Mouse (Mus musculus): ENCODE data around the gene Wwox. TPM values are rescaled to one million over a fixed set of nuclear protein-coding genes. Genes with fewer than 3 reads are reported as not detected.

Gene Wwox
- polyA plus RNA-seq, 2 experiments: 2.5 to 2.6 TPM

- H3K9ac ChIP-seq (replicated peaks): no peak overlapping the region
- ATAC-seq (ENCODE audit: insufficient read depth) (no peak), DNase-seq (ENCODE audit: low read depth in 3 of 3, low spot score in 3 of 3) (peak; percentile 37 to 45 (median 38))
- no peaks in the 10 kb centered on the region for H3K36me3 ChIP-seq (replicated peaks; ENCODE audit: control insufficient read depth, insufficient read depth, low read depth)
- H3K27me3 ChIP-seq (ENCODE audit: control insufficient read depth, insufficient read depth, low read length): no peaks in the 10 kb centered on the region
- H3K4me2 ChIP-seq (ENCODE audit: low read depth): no peak overlapping the region
- H3K27ac ChIP-seq: no peak overlapping the region
- 54% methylated on average over 31 of the region's 31 CpGs for WGBS (ENCODE audit: insufficient replicate concordance)
- H3K9me3 ChIP-seq (ENCODE audit: control insufficient read depth, low read length): no peaks in the 10 kb centered on the region
- TF ChIP-seq EP300 (IDR thresholded peaks at IDR 0.05; ENCODE audit: low read depth): no peak
- TF ChIP-seq CTCF (IDR thresholded peaks at IDR 0.05; ENCODE audit: low read depth): peak; percentile 79
- H3K4me1 ChIP-seq (replicated peaks; ENCODE audit: control insufficient read depth in 2 of 2, insufficient read depth in 2 of 2, low read length in 1 of 2): peaks cover 0 to 6% of the 10 kb centered on the region in 2 experiments; a peak in 1 of 4 replicates
- H3K4me3 ChIP-seq (ENCODE audit: insufficient read depth in 1 of 2, low read depth in 2 of 2, low read length in 2 of 2): no peak overlapping the region
Measured at GRCm38 (mm10) chr8:114770856-114771776, 331.7 kb downstream of the Wwox start.

GRCm38 (mm10) chr8:114772276-114772849 is 332.9 kb downstream of the Wwox start:
- Histone ChIP-seq H3K9ac (replicated peaks) (no peak overlapping the region), H3K9me3 (ENCODE audit: control insufficient read depth, low read length) (no peaks in the 10 kb centered on the region), H3K4me2 (ENCODE audit: low read depth) (no peak overlapping the region), H3K4me3 (ENCODE audit: insufficient read depth in 1 of 2, low read depth in 2 of 2, low read length in 2 of 2) (no peak overlapping the region), H3K4me1 (replicated peaks; ENCODE audit: control insufficient read depth in 2 of 2, insufficient read depth in 2 of 2, low read length in 1 of 2) (peaks cover 0 to 12% of the 10 kb centered on the region in 2 experiments; a peak in 3 of 4 replicates), H3K36me3 (replicated peaks; ENCODE audit: control insufficient read depth, insufficient read depth, low read depth) (no peaks in the 10 kb centered on the region), H3K27me3 (ENCODE audit: control insufficient read depth, insufficient read depth, low read length) (no peaks in the 10 kb centered on the region), H3K27ac (no peak overlapping the region)
- TF ChIP-seq CTCF (IDR thresholded peaks at IDR 0.05; ENCODE audit: low read depth) (no peak), EP300 (IDR thresholded peaks at IDR 0.05; ENCODE audit: low read depth) (no peak)
- no peak for DNase-seq (ENCODE audit: low read depth in 3 of 3, low spot score in 3 of 3)
- no peak for ATAC-seq (ENCODE audit: insufficient read depth)
- WGBS (ENCODE audit: insufficient replicate concordance): 54% methylated on average over 1 of the region's 1 CpGs

- Histone ChIP-seq H3K36me3 (replicated peaks; ENCODE audit: control insufficient read depth, insufficient read depth, low read depth) (no peaks in the 10 kb centered on the region), H3K4me2 (ENCODE audit: low read depth) (no peak overlapping the region), H3K27ac (no peak overlapping the region), H3K9ac (replicated peaks) (no peak overlapping the region), H3K4me1 (replicated peaks; ENCODE audit: control insufficient read depth in 2 of 2, insufficient read depth in 2 of 2, low read length in 1 of 2) (peaks cover 0 to 21% of the 10 kb centered on the region in 2 experiments; a peak in 3 of 4 replicates), H3K9me3 (ENCODE audit: control insufficient read depth, low read length) (no peaks in the 10 kb centered on the region), H3K4me3 (ENCODE audit: insufficient read depth in 1 of 2, low read depth in 2 of 2, low read length in 2 of 2) (no peak overlapping the region), H3K27me3 (ENCODE audit: control insufficient read depth, insufficient read depth, low read length) (no peaks in the 10 kb centered on the region)
- WGBS (ENCODE audit: insufficient replicate concordance): 62% methylated on average over 21 of the region's 23 CpGs
- ATAC-seq (ENCODE audit: insufficient read depth): no peak
- TF ChIP-seq EP300 (IDR thresholded peaks at IDR 0.05; ENCODE audit: low read depth): no peak
- no peak for TF ChIP-seq CTCF (IDR thresholded peaks at IDR 0.05; ENCODE audit: low read depth)
- no peak for DNase-seq (ENCODE audit: low read depth in 3 of 3, low spot score in 3 of 3)
Measured at GRCm38 (mm10) chr8:114773461-114774414, 334.3 kb downstream of the Wwox start.

- TF ChIP-seq CTCF (IDR thresholded peaks at IDR 0.05; ENCODE audit: low read depth) (no peak), EP300 (IDR thresholded peaks at IDR 0.05; ENCODE audit: low read depth) (no peak)
- WGBS (ENCODE audit: insufficient replicate concordance): 70% methylated on average over 6 of the region's 6 CpGs
- Histone ChIP-seq H3K4me3 (ENCODE audit: insufficient read depth in 1 of 2, low read depth in 2 of 2, low read length in 2 of 2) (no peak overlapping the region), H3K4me1 (replicated peaks; ENCODE audit: control insufficient read depth in 2 of 2, insufficient read depth in 2 of 2, low read length in 1 of 2) (peaks cover 0 to 21% of the 10 kb centered on the region in 2 experiments; a peak in 3 of 4 replicates), H3K9me3 (ENCODE audit: control insufficient read depth, low read length) (no peaks in the 10 kb centered on the region), H3K27me3 (ENCODE audit: control insufficient read depth, insufficient read depth, low read length) (no peaks in the 10 kb centered on the region), H3K4me2 (ENCODE audit: low read depth) (no peak overlapping the region), H3K9ac (replicated peaks) (no peak overlapping the region), H3K36me3 (replicated peaks; ENCODE audit: control insufficient read depth, insufficient read depth, low read depth) (no peaks in the 10 kb centered on the region), H3K27ac (no peak overlapping the region)
- ATAC-seq (ENCODE audit: insufficient read depth) (no peak), DNase-seq (ENCODE audit: low read depth in 3 of 3, low spot score in 3 of 3) (no peak)
Measured at GRCm38 (mm10) chr8:114774415-114774775, 334.9 kb downstream of the Wwox start.

Measured in liver, embryonic 14.5 days (tissue).